Mouse (Mus musculus): ENCODE measurements at regions not wholly inside any gene's neighbourhood (a gene's known extent, or its start where the extent isn't known, plus 50 kb on each side); places are given as distances from the start of the nearest gene placed in this dataset.

- Histone ChIP-seq H3K27ac (peak overlapping the region; percentile 52), H3K36me3 (no peaks in the 10 kb centered on the region), H3K4me2 (replicated peaks) (peak overlapping the region; percentile 57), H3K27me3 (no peaks in the 10 kb centered on the region), H3K9ac (peak overlapping the region; percentile 49; the same call in 1 of the 2 replicates), H3K4me1 (peaks cover 6% of the 10 kb centered on the region; the same call in 1 of the 2 replicates), H3K9me3 (replicated peaks) (no peaks in the 10 kb centered on the region), H3K4me3 (peak overlapping the region; percentile 34)
- under 1% methylated on average over 13 of the region's 14 CpGs for WGBS
- ATAC-seq (ENCODE audit: low FRiP score): peak; percentile 93
These were observed 900.8 kb downstream of the Mat2b start for GRCm38 (mm10) chr11:39794183-39794652.

GRCm38 (mm10) chr11:39792112-39792511 lies 902.9 kb downstream of the Mat2b start:
- Histone ChIP-seq H3K4me2 (replicated peaks) (no peak overlapping the region), H3K4me1 (peaks cover 6% of the 10 kb centered on the region; the same call in 1 of the 2 replicates), H3K27ac (no peak overlapping the region), H3K9me3 (replicated peaks) (no peaks in the 10 kb centered on the region), H3K4me3 (no peak overlapping the region), H3K36me3 (no peaks in the 10 kb centered on the region), H3K9ac (no peak overlapping the region), H3K27me3 (no peaks in the 10 kb centered on the region)
- ATAC-seq (ENCODE audit: low FRiP score): no peak
- WGBS: 81% methylated on average over 2 of the region's 2 CpGs

Data from hindbrain, embryonic 12.5 days (tissue).